11 mouse cellular contexts compared by ENCODE assay signal in the genomic region with DNA sequence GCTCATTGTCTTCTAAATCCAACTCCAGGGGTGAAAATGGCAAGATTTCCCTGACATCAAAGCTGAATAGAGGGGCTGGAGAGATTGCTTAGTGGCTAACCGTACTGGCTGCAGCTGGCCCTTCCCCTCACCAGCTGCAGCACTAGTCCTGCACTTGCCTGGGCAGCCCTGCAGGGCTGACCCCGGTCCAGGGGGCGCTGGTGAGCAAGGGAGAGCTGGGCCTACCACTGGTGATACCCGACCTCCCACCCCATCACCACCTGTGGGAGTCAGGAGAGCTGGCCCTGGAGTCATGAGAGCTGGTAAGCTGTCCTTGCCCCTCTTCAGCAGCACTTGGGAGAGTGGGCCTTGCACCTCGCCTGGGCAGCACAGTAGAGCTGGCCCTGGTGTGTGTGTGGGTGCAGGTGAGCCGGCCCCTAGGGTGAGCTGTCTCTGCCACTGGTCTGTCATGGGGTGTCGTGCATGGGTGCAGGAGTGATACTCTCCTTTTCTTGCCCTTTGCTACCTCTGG.
DNase-seq lines count a peak whose midpoint lies in the region; ATAC-seq and TF ChIP-seq lines count a peak whose summit lies in the region.
"Had no signal": no experiment of that assay in that cellular context is flagged by ENCODE, and none has a peak within 500 bp of the region (broad histone marks: within the 10 kb centered on the region; RNA-seq: fewer than 3 reads in every experiment).

No protein-coding gene starts in this region.

- no peaks in the 10 kb centered on the region for H3K27me3 ChIP-seq in kidney, adult 2 months (replicated peaks; ENCODE audit: control insufficient read depth, insufficient read depth, low read length)
- no peaks in the 10 kb centered on the region for H3K27me3 ChIP-seq in kidney, embryonic 15.5 days
- H3K27me3 ChIP-seq in thymus, adult 2 months (ENCODE audit: control insufficient read depth, insufficient read depth, low read length), result no peaks in the 10 kb centered on the region

- H3K9ac ChIP-seq in kidney, embryonic 15.5 days, result no peak overlapping the region
- H3K9ac ChIP-seq: hindbrain, embryonic 14.5 days had no signal

- H3K4me2 ChIP-seq in kidney, embryonic 15.5 days, result no peak overlapping the region
- H3K4me2 ChIP-seq: hindbrain, embryonic 14.5 days had no signal

- no peaks in the 10 kb centered on the region for H3K9me3 ChIP-seq in kidney, embryonic 15.5 days (replicated peaks)

- WGBS in kidney, adult 2 months, result 61% methylated on average over 7 of the region's 7 CpGs
- WGBS in kidney, embryonic 15.5 days, result 45% methylated on average over 7 of the region's 7 CpGs
- 63% methylated on average over 7 of the region's 7 CpGs for WGBS in thymus, adult 2 months

- ATAC-seq in kidney, embryonic 15.5 days (replicated peaks; ENCODE audit: low FRiP score), result no peak; the same call in 1 of the 2 replicates
- no peak for ATAC-seq in monocyte, adult 5-6 weeks (replicated peaks; ENCODE audit: insufficient number of reproducible peaks, low FRiP score, low TSS enrichment, poor library complexity, severe bottlenecking)
- ATAC-seq: midbrain, embryonic 16.5 days had no signal

- no peak overlapping the region for H3K27ac ChIP-seq in kidney, adult 2 months (ENCODE audit: insufficient read depth, low read depth, low read length)
- H3K27ac ChIP-seq in kidney, embryonic 15.5 days, result no peak overlapping the region
- no peak overlapping the region for H3K27ac ChIP-seq in thymus, adult 2 months (ENCODE audit: control insufficient read depth, insufficient read depth, low read length)
- H3K27ac ChIP-seq: hindbrain, embryonic 14.5 days had no signal

- no peak for TF ChIP-seq POLR2A in kidney, adult 2 months (IDR thresholded peaks at IDR 0.05; ENCODE audit: low read depth, low read length)
- no peak for TF ChIP-seq POLR2A in thymus, adult 2 months (IDR thresholded peaks at IDR 0.05; ENCODE audit: control insufficient read depth, extremely low read depth, insufficient read depth, low read length, poor library complexity)

- DNase-seq in kidney, adult 2 months, result no peak
- peak; percentile 31 for DNase-seq in thymus, adult 2 months
- no peak for DNase-seq in thymus, adult 18-20 months
- peak; percentile 30 for DNase-seq in induced T-regulatory cell, adult 2 months (ENCODE audit: low read depth)
- no peak for DNase-seq in neural tube, embryonic 10.5 days (ENCODE audit: extremely low spot score, low spot score)
- DNase-seq: cerebellum, adult 9-11 months; left cerebral cortex, postnatal 4 days had no signal

- H3K4me1 ChIP-seq in kidney, adult 2 months (ENCODE audit: control insufficient read depth, insufficient read depth, low read length), result no peaks in the 10 kb centered on the region
- H3K4me1 ChIP-seq in kidney, embryonic 15.5 days, result peaks cover 11% of the 10 kb centered on the region
- H3K4me1 ChIP-seq in thymus, adult 2 months (replicated peaks; ENCODE audit: control insufficient read depth, insufficient read depth, low read length), result no peaks in the 10 kb centered on the region

- no peaks in the 10 kb centered on the region for H3K36me3 ChIP-seq in kidney, adult 2 months (ENCODE audit: control insufficient read depth, insufficient read depth, low read length)
- no peaks in the 10 kb centered on the region for H3K36me3 ChIP-seq in kidney, embryonic 15.5 days
- no peaks in the 10 kb centered on the region for H3K36me3 ChIP-seq in thymus, adult 2 months (ENCODE audit: control insufficient read depth, insufficient read depth, low read length)

- no peak overlapping the region for H3K4me3 ChIP-seq in kidney, adult 2 months (ENCODE audit: insufficient read depth, low read depth, low read length)
- no peak overlapping the region for H3K4me3 ChIP-seq in kidney, embryonic 15.5 days (replicated peaks)
- no peak overlapping the region for H3K4me3 ChIP-seq in thymus, adult 2 months (ENCODE audit: control insufficient read depth, insufficient read depth, low read length)

- TF ChIP-seq CTCF in kidney, adult 2 months (conservative IDR thresholded peaks at IDR 0.05; ENCODE audit: insufficient read depth, insufficient read length, low read depth, low read length), result 0 out of 2 replicates have a peak, but pooled peaks have one; percentile 9
- TF ChIP-seq CTCF in thymus, adult 2 months (IDR thresholded peaks at IDR 0.05; ENCODE audit: borderline replicate concordance, control insufficient read depth, extremely low read depth, insufficient read depth, low read length, poor library complexity), result no peak

Comparison
In these comparisons a context has a peak if more than half of its experiments do, and no peak if none do; other contexts are left out.
1. DNase-seq: peak in thymus, adult 2 months (single experiment) and induced T-regulatory cell, adult 2 months (single experiment); none in kidney, adult 2 months (single experiment), thymus, adult 18-20 months (0 of 2) and neural tube, embryonic 10.5 days (single experiment).